Mouse (Mus musculus) kidney, embryonic 15.5 days (tissue): ENCODE results near the gene D630045J12Rik. TPM values are rescaled to one million over a fixed set of nuclear protein-coding genes. Genes with fewer than 3 reads are reported as not detected.

Experiments
- ATAC-seq: fragments of 200-750 bp; cut with Nextera tagmentation; replicated peaks from 2 replicates; pipeline ENCODE4 v1.8.0; 2017; ENCODE audit warnings: moderate TSS enrichment; ENCODE audit not compliant: low FRiP score
- H3K27ac ChIP-seq: fragments of 300-500 bp; sonication (generic); 2 replicates; pipeline ENCODE4 v1.5.1; 2015; ENCODE audit warnings: mild to moderate bottlenecking, inconsistent platforms
- H3K27me3 ChIP-seq: fragments of 300-500 bp; sonication (generic); 2 replicates; pipeline ENCODE4 v1.6.1; 2015; ENCODE audit warnings: inconsistent platforms
- H3K36me3 ChIP-seq: fragments of 300-500 bp; sonication (generic); 2 replicates; pipeline ENCODE4 v1.6.1; 2015; ENCODE audit warnings: inconsistent platforms
- H3K4me1 ChIP-seq: fragments of 300-500 bp; sonication (generic); 2 replicates; pipeline ENCODE4 v1.6.1; 2015; ENCODE audit warnings: inconsistent platforms
- H3K4me2 ChIP-seq: fragments of 300-500 bp; sonication (generic); 2 replicates; pipeline ENCODE4 v1.6.1; 2015; ENCODE audit warnings: moderate library complexity, mild to moderate bottlenecking, inconsistent platforms
- H3K4me3 ChIP-seq: fragments of 300-500 bp; sonication (generic); replicated peaks from 2 replicates; pipeline ENCODE4 v1.5.1; 2015; ENCODE audit warnings: mild to moderate bottlenecking, inconsistent platforms
- H3K9ac ChIP-seq: fragments of 300-500 bp; sonication (generic); 2 replicates; pipeline ENCODE4 v1.6.1; 2015; ENCODE audit warnings: mild to moderate bottlenecking, inconsistent platforms
- H3K9me3 ChIP-seq: fragments of 300-500 bp; sonication (generic); replicated peaks from 2 replicates; pipeline ENCODE4 v1.6.1; 2016; ENCODE audit warnings: inconsistent platforms
- WGBS: fragments of 180-500 bp; shearing (Covaris S2); methylation state at CpG from one replicate; pipeline ENCODE4 v1.1.7; 2015; ENCODE audit warnings: mixed read lengths; 5-methylcytosine and 5-hydroxymethylcytosine counted together
- polyA plus RNA-seq: library from polyadenylated mRNA; unstranded; fragments of >200 nt; fragmentation: Nextera tagmentation; extraction: Ambion mirVana; gene quantifications from 2 replicates; pipeline ENCODE4 v1.2.1, GENCODE M21; 2015

Gene D630045J12Rik
- polyA plus RNA-seq, 1 experiment from 2014 or later, result 7.8 TPM

DNA sequence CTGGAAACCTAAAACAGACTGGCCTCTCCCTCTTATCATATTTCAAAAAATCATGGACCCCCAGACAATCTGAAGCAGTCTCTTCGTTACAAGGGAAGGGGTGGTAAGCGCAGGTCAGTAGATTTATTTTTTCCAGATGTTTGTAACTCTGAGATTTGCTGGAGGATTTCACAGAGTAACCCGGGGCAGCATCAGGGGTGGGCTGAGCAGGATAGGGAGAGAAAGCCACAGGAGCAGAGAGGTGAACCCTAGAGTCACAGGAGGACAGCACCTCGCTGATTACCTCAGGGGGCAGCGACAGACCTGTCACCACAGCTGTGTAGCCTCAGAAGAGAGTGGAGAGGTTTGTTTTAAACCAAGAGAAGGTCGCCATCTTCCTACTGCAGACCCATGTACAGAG lies 88.4 kb downstream of the D630045J12Rik start:
- Histone ChIP-seq H3K9me3 (no peaks in the 10 kb centered on the region), H3K4me2 (no peak overlapping the region), H3K4me1 (peaks cover 20% of the 10 kb centered on the region), H3K36me3 (peaks cover 49% of the 10 kb centered on the region), H3K27ac (peak overlapping the region; percentile 80), H3K27me3 (no peaks in the 10 kb centered on the region), H3K9ac (no peak overlapping the region), H3K4me3 (no peak overlapping the region)
- ATAC-seq, result no peak
- 30% methylated on average over 6 of the region's 6 CpGs for WGBS

- Histone ChIP-seq H3K27me3 (no peaks in the 10 kb centered on the region), H3K4me1 (peaks cover 20% of the 10 kb centered on the region), H3K36me3 (peaks cover 42% of the 10 kb centered on the region), H3K27ac (no peak overlapping the region), H3K9me3 (no peaks in the 10 kb centered on the region), H3K4me2 (no peak overlapping the region), H3K4me3 (no peak overlapping the region), H3K9ac (no peak overlapping the region)
- 68% methylated on average over 6 of the region's 6 CpGs for whole genome bisulfite sequencing
- no peak for ATAC-seq
These were observed 89.1 kb downstream of the D630045J12Rik start for GRCm38 (mm10) chr6:38164705-38165104.

- Histone ChIP-seq H3K9ac (no peak overlapping the region), H3K27me3 (no peaks in the 10 kb centered on the region), H3K27ac (no peak overlapping the region), H3K9me3 (no peaks in the 10 kb centered on the region), H3K4me1 (peaks cover 20% of the 10 kb centered on the region), H3K4me2 (no peak overlapping the region), H3K4me3 (no peak overlapping the region), H3K36me3 (peaks cover 31% of the 10 kb centered on the region)
- ATAC-seq, result no peak
- 45% methylated on average over 14 of the region's 14 CpGs for WGBS
These were observed 90.8 kb downstream of the D630045J12Rik start for GRCm38 (mm10) chr6:38162825-38163504.

- H3K4me1 ChIP-seq, result peaks cover 15% of the 10 kb centered on the region
- H3K9me3 ChIP-seq, result no peaks in the 10 kb centered on the region
- no peaks in the 10 kb centered on the region for H3K27me3 ChIP-seq
- peaks cover 33% of the 10 kb centered on the region for H3K36me3 ChIP-seq
- H3K9ac ChIP-seq, result no peak overlapping the region
- WGBS, result 75% methylated on average over 2 of the region's 2 CpGs
- no peak overlapping the region for H3K4me2 ChIP-seq
- H3K27ac ChIP-seq, result no peak overlapping the region; the same call in 1 of the 2 replicates
- no peak for ATAC-seq
- H3K4me3 ChIP-seq, result no peak overlapping the region
These were observed 93.3 kb downstream of the D630045J12Rik start for GRCm38 (mm10) chr6:38160556-38160955.

- H3K9ac ChIP-seq, result no peak overlapping the region
- no peaks in the 10 kb centered on the region for H3K27me3 ChIP-seq
- 7% methylated on average over 3 of the region's 3 CpGs for WGBS
- H3K36me3 ChIP-seq, result peaks cover 32% of the 10 kb centered on the region
- no peak overlapping the region for H3K4me2 ChIP-seq
- 0 out of 2 replicates have a peak, but pooled peaks cover 10% of the 10 kb centered on the region for H3K4me1 ChIP-seq
- H3K4me3 ChIP-seq, result no peak overlapping the region
- peak; percentile 69; the same call in 1 of the 2 replicates for ATAC-seq
- no peak overlapping the region; the same call in 1 of the 2 replicates for H3K27ac ChIP-seq
- H3K9me3 ChIP-seq, result no peaks in the 10 kb centered on the region
These were observed 93.7 kb downstream of the D630045J12Rik start for GRCm38 (mm10) chr6:38160102-38160501.

DNA sequence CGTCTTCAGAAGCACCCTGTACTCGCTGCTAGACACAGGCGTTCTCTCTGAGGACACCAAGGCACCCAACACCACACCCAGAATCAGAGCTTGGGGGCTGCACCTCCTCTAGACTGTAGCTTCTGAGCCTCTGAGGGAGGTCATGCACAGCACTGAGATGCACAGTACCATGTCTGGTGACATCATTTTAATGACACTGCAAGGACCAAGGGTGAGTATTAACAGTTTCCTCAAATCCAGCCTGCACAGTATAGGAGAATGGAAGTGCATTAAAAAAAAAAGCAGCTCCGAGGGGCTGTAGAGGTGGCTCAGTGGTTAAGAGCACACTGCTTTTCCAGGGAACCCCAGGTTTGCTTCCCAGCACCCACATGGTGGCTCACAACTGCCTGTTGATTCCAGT lies 94.2 kb downstream of the D630045J12Rik start:
- Histone ChIP-seq H3K36me3 (peaks cover 33% of the 10 kb centered on the region), H3K4me1 (0 out of 2 replicates have a peak, but pooled peaks cover 6% of the 10 kb centered on the region), H3K4me3 (no peak overlapping the region), H3K9me3 (no peaks in the 10 kb centered on the region), H3K27me3 (no peaks in the 10 kb centered on the region), H3K4me2 (no peak overlapping the region), H3K27ac (no peak overlapping the region), H3K9ac (no peak overlapping the region)
- WGBS, result 81% methylated on average over 4 of the region's 4 CpGs
- ATAC-seq, result no peak

DNA sequence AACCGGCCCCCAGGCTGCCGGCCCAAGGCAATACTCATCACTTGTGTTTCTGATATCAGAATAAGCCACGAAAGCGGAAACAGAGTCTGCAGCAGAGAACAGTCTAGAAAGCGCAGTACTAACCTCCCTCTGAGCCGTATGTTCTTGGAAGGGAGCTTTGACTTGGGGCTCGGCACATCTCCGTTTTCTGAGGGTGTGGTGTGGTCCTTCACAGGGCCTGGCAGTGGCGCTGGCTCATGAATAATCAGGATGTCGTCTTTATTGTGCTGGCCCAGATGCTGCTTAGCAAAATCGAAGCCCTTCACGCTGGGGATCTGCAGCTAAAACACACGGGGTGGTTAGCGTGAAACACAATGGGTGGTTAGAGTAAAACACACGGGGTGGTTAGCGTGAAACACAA lies 95.9 kb downstream of the D630045J12Rik start:
- Histone ChIP-seq H3K9ac (no peak overlapping the region), H3K4me3 (no peak overlapping the region), H3K9me3 (no peaks in the 10 kb centered on the region), H3K36me3 (peaks cover 39% of the 10 kb centered on the region), H3K4me1 (0 out of 2 replicates have a peak, but pooled peaks cover 3% of the 10 kb centered on the region), H3K27ac (no peak overlapping the region), H3K27me3 (no peaks in the 10 kb centered on the region), H3K4me2 (no peak overlapping the region)
- no peak for ATAC-seq
- 83% methylated on average over 16 of the region's 16 CpGs for WGBS

GRCm38 (mm10) chr6:38156204-38156603 lies 97.6 kb downstream of the D630045J12Rik start:
- Histone ChIP-seq H3K9me3 (no peaks in the 10 kb centered on the region), H3K4me2 (no peak overlapping the region), H3K4me3 (no peak overlapping the region), H3K9ac (no peak overlapping the region), H3K36me3 (peaks cover 47% of the 10 kb centered on the region), H3K27ac (no peak overlapping the region), H3K27me3 (no peaks in the 10 kb centered on the region), H3K4me1 (no peaks in the 10 kb centered on the region)
- 90% methylated on average over 5 of the region's 5 CpGs for WGBS
- ATAC-seq, result no peak

- no peak overlapping the region for H3K4me2 ChIP-seq
- H3K4me1 ChIP-seq, result 0 out of 2 replicates have a peak, but pooled peaks cover 2% of the 10 kb centered on the region
- no peak overlapping the region for H3K27ac ChIP-seq
- no peak overlapping the region for H3K9ac ChIP-seq
- no peaks in the 10 kb centered on the region for H3K9me3 ChIP-seq
- ATAC-seq, result no peak
- peaks cover 61% of the 10 kb centered on the region for H3K36me3 ChIP-seq
- 90% methylated on average over 11 of the region's 11 CpGs for WGBS
- no peak overlapping the region for H3K4me3 ChIP-seq
- no peaks in the 10 kb centered on the region for H3K27me3 ChIP-seq
These were observed 101.5 kb downstream of the D630045J12Rik start for GRCm38 (mm10) chr6:38152305-38152704.

GRCm38 (mm10) chr6:38149483-38149882 lies 104.3 kb downstream of the D630045J12Rik start:
- H3K27ac ChIP-seq, result no peak overlapping the region
- no peak for ATAC-seq
- no peaks in the 10 kb centered on the region for H3K9me3 ChIP-seq
- WGBS, result 91% methylated on average over 19 of the region's 19 CpGs
- H3K4me1 ChIP-seq, result peaks cover 27% of the 10 kb centered on the region
- no peak overlapping the region for H3K4me2 ChIP-seq
- H3K27me3 ChIP-seq, result no peaks in the 10 kb centered on the region
- H3K9ac ChIP-seq, result no peak overlapping the region
- H3K4me3 ChIP-seq, result no peak overlapping the region
- peaks cover 58% of the 10 kb centered on the region for H3K36me3 ChIP-seq

DNA sequence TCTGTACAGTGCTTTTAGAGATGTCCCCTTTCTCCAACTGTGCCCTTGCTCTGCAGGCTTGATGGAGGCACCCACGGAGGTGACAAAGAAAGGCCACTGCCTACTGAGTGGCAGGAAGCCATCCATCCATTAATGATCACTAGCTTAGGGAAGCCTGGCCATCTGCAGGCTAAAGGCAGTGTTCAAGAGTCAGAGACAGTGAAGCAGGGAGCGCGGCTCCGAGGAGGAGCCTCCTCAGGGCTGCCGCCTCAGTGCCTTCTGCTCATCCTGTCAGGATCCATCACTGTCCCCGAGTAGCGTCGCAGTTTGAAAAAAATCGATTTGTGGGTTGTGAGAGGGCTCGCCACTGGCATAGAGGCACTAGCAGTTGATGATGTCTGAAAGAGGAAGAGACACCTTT lies 105.2 kb downstream of the D630045J12Rik start:
- Histone ChIP-seq H3K4me1 (peaks cover 35% of the 10 kb centered on the region), H3K9me3 (no peaks in the 10 kb centered on the region), H3K27ac (no peak overlapping the region), H3K4me2 (no peak overlapping the region), H3K4me3 (no peak overlapping the region), H3K27me3 (no peaks in the 10 kb centered on the region), H3K36me3 (peaks cover 54% of the 10 kb centered on the region), H3K9ac (no peak overlapping the region)
- 88% methylated on average over 10 of the region's 10 CpGs for WGBS
- ATAC-seq, result no peak

DNA sequence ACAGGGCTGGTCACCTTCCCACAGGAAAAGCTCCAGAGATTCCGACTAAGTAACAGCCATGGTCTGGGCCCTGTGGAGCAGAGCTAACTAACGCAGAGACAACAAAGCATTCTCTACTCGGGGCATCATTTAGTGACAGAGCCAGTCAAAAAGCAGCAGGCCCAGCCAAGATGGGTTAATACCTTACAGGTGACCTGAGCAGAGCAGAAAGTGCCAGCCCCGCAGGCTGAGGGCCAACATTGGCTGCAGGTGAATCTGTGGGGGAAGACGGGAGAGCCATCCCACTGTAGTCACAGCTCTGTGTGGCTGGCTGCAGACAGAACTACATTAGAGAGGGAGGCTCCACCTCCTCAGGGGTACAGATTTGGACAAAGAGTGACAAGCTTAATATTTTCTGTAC lies 106.5 kb downstream of the D630045J12Rik start:
- H3K27me3 ChIP-seq, result no peaks in the 10 kb centered on the region
- no peak overlapping the region for H3K9ac ChIP-seq
- peaks cover 39% of the 10 kb centered on the region for H3K4me1 ChIP-seq
- WGBS, result 84% methylated on average over 5 of the region's 5 CpGs
- H3K4me2 ChIP-seq, result no peak overlapping the region
- H3K4me3 ChIP-seq, result no peak overlapping the region
- H3K27ac ChIP-seq, result no peak overlapping the region
- H3K9me3 ChIP-seq, result no peaks in the 10 kb centered on the region
- H3K36me3 ChIP-seq, result peaks cover 46% of the 10 kb centered on the region
- ATAC-seq, result no peak
